Mouse (Mus musculus) kidney, postnatal 14 days (tissue): ENCODE measurements around the gene 9230104L09Rik.

Source experiments
- DNase-seq: peaks from one replicate; pipeline ENCODE4 v3.0.0; 2022; ENCODE audit warnings: mixed read lengths

9230104L09Rik gene

DNA sequence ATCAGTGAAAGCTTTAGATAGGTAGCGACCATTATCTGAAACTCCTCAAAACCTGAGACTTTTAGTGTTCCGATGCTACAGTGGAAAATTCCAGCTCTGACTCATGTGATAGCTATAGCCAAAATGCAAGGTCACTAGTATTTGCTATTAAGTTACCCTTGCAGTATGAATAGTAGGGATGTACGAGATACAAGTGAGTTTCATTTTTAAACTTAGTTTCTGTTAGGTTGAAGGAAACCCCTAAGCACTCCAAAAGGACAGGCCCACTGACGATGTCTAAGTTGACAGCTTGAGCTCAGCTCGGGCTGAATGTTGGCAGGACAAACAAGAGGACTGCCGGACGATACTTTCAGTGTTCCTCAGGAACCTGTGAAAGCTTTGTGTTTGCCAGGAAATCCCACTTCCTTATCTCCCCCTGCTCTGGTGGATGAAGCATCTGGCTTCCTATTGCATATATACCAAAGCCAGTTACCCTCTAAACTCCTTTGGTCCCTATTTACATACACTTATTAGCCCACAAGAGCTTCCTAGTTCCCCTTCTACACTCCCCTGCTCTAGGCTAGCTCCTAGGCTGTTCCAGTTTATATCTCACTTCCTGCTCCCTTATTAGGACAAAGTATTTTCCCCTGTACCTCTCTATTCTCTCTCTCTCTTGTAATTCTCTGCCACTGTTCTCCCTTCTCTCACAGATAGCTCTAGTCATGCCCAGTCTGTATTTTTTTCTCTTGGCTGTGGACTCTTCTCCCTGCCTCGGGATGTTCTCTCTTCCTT, 8.0 kb downstream of the 9230104L09Rik start:
- no peak for DNase-seq

DNA sequence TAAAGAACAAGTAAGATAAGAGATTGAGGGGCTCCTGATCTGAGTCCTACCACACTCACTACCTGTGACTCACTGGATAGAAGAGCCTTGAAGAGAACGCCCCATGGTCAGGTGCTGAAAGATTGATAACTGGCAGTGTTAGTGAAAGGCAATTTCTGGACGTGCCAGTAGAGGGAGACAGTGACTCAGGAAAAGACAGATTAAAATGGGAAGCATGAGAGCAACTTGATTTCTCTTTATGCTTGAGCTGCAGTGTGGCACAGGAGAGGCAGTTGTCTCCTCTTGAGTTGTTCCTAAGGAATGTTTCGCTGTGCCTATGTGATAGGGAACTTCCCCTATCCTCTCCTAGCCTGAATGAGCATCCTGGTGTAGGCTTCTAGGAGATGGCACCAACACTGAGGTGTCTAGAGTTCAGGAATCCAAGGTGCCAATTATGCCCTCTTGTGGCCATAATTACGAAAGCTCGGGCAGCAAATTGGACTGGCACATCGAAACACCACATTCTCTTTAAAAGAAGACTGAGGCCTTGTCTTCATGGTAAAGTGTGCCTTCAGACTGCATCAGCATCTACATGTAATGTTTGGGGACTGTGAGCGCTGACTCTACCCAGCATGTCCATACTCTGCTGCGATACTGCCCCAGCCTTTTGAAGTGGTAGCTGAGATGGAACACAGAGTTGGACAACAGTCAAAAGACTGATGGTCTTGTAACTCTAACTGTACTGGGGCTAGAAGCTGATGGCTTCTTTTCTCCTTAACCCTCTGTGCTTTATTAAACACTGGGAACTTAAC, 13.5 kb downstream of the 9230104L09Rik start:
- peak; percentile 85 for DNase-seq

DNA sequence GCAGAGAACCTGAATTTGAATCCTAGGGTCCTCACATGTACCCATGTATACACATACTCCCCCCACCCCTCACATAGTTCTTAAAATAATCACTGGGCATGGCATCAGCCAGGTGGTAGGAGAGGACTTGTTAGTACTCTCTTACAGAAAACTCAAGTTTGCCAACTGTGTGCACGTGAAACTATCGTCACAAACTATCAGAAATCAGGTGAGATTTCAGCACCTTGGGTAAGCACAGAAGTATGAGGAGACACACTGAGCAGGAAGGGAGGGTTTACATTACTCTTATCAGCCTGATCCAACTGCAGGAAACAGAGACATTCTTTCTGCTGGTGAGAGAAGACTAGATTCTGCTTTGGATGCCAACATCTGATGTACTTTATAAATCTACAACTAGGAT, 25.6 kb downstream of the 9230104L09Rik start:
- DNase-seq, result no peak

DNA sequence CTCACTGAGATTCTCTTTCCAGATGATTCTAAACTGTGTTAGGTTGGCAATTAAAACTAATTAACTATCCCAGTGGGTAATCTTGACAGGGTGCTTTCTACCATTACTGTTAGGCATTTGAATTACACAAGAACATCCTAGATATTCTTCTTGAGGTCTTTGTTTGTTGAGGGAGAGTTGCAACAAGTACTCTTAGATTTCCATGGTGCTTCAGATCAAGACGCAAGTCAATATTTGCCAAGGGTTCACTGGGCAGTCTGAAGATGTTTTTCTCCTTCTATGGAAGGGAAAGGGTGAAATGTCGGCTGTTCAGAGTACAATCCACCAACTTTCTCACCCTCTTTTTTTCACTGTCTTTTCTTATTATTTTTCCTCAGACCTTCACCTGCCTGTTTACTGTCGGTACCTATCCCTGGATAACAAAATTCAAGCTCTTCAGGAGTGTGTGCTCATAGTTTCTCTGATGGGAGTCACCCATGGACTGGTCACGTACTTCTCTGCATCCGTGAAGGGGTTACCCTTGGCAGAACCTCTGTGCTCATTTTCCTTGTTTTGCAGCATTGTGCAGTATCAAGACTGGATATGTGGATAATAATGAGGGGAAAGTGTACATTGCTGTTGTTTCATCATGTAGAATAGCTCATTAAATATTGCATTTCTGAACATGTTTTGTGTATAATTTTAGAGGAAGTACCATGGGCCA, 26.6 kb downstream of the 9230104L09Rik start:
- DNase-seq, result no peak

DNA sequence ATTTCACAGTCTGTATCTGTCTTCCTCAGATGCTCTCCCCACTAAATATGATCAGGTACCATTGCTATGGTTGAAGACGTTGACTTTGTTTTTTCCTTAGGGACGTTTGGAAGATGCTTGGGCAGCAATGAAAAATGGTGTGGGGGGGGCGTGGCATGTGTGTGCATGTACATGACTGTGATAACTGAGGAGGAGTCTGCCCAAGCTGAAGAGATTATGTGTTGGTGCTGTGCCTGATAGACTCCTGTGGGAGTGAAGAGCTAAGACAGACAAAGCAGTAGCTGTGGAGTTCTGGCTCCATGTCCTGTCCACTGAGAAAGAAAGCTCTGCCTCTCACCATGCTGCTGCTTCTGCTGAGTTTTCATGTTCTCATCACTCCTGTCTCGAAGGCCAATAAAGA, 29.9 kb downstream of the 9230104L09Rik start, which contains the start of gene Cst9:
TSS of gene Cst9 (plus strand) at position 236 of the 400 bp plus-strand sequence.
- DNase-seq, result no peak

DNA sequence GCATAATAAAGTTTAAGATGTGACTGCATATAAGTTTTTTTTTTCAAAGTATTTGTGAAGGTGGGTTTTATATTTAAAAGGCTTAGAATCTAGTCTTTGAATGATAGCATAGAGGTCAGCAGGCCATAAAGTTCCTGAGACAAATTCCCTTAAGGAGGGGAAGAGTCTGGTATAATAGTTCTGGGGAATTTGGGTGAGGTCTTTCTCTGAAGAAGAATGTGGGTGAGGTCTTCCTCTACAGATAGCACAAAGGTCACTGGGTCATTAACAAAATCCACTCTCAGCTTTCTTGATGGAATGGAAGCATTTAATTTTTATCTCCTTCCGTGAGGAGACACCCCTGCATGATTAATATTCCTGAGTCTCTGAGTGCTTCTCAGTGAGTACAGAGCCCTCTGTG, 38.9 kb downstream of the 9230104L09Rik start:
- no peak for DNase-seq

DNA sequence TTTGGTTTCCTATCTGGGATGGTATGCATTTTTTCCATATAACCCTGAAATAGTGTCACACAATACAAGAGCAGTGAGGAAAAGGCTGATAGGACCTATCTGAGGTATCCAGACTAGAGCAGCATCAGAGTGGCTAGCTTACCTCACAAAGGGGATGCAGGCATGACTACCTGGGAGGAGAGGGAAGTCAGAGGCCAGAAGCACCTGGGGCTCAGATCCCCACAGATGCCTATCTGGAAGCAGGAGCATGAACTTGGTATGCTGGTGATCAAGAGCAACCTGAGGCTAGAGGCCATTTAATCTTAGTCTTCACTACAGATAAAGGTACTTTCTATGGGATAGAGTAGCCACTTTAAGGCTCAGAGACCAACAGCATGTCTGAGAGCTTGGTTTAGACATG, 44.9 kb downstream of the 9230104L09Rik start, which contains the start of gene Cst13:
TSS of gene Cst13 (plus strand) at position 173 of the 400 bp plus-strand sequence.
- DNase-seq, result no peak

DNA sequence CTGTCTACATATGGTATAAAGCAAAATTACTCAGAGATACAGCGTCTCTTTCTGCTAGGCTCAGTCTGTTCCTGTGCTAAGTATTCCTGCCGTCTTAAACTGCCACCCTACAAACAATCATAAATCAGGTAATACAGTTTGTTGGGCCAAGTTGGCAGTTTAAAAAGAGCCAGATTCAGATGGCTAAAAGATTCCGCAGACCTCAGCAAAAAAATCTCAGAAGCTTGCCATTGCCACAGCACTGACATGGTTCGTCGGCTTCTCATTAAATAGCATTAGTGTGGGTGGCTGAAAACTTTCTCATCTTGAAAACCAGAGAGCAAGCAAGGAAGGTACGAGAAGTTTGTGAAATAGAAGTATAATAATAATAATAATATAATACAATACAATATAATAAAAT, 58.1 kb downstream of the 9230104L09Rik start:
- no peak for DNase-seq

DNA sequence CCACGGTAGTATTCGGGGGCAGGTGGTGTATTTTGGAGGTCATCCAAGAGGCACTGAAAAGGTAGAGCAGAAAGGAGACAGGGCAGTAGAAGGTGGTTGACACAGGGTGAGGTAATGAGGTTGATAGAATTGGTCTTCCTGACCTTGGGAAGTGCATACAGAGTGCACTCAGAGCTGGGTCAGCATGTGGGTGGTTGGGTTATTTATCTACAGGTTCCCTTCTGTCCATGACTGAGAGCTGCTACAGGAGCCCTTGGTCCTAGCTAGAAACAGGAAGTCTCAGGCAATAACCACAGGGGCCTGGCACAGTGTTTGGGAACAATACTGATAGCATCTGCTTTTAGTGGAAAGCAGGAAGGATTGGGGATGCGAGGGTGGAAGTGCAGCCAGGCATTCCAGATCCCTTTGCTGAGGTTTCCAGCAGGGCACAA, 63.3 kb downstream of the 9230104L09Rik start:
- no peak for DNase-seq

DNA sequence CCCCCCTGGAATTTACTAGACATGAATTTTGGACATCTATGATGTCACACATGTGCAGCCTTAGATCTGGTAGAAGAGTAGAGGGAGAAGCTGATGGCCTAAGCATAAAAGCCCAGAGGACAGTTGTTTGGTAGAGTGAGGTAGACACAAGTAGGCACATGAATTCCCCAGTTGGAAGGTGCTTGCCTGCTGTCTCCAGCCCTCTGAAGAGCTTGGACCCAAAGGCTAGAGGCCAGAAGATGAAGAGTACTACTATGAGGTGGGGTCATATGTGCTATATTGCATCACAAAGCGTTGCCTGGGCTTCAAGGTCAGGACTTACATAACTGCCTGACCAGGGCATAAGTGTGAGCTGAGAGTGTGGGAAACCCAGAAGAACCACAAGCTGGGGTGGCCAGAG, 66.4 kb downstream of the 9230104L09Rik start, which contains the start of gene Cst8:
TSS of gene Cst8 (plus strand) at position 301 of the 400 bp plus-strand sequence.
- no peak for DNase-seq
